Mouse (Mus musculus) right cerebral cortex, postnatal 4 days (tissue): ENCODE measurements around the gene Ccni.

Source experiments
- DNase-seq: peaks from one replicate; pipeline ENCODE4 v3.0.0-alpha.2; 2022

Gene Ccni

DNA sequence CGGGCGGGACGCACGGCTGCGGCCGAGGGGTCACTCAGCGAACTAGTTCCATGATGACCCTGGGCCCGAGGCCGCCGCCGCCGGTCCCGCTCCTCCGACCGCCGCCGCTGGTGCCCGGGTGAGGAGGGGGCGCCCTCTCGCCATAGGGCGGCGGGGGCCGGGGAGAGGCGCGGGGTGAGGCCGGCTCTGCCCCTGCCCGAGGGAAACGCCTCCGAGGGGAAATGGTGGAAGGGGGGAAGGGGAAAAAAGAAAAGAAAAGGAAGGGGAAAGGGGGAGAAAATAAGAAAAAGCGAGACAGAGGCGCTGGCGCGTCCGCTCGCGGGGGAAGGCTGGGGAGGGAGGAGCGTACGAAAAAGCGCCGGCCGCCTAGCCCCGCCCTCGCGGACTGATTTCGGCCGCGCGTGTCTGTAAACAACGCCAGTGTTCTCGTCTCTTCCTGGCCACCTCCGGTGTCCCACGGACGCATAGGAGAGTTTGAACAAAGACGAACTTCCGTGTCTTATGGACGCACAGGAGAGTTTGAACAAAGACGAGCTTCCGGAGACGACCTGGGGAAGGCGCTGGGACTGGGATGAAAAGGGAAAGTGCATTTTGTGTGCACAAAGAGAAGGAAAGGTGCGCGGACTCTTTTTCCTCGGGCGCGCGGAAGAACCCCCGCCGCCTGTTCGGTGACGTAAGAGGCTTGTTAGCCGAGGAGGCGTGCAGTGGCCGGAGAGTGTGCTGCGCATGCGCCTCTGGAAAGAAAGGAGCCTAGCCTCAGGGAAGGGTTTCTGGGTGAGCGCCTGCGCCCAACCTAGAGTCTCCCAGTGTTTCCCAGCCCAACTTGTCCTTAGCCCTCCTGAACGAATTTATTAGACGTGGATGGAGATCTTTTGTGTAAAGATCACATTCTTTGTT is at the start of gene Ccni, which contains the start of gene 2010109A12Rik:
Gene Ccni, minus strand, starts transcription at position 387 of the 897 bp plus-strand sequence.
Gene 2010109A12Rik, plus strand, starts transcription at position 410 of the 897 bp plus-strand sequence.
- peak; percentile 95 for DNase-seq

DNA sequence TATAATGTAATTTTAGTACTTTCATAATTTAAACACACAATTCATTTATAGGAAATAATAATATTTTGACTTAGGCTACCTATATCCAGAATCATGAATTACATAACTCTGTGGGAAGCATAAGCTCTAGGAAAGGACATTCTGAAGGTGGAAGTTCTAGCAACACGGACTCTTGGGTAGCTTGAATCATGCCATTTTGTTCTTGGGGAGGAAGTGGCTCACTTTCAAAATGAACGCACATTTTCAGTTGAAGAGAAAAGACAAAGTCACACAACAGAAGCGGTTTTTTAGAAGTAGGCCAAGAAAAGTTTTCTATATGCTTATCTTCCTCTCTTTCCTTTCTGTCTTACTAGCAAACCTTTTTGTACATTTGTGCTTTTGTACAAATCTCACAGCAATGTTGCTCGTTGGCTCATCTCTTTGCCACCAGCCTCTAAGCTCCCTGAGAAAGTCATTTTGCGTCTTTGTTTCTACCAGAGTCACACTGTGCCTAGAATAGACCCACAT is 49.5 kb upstream of the Ccni start:
- no peak for DNase-seq

DNA sequence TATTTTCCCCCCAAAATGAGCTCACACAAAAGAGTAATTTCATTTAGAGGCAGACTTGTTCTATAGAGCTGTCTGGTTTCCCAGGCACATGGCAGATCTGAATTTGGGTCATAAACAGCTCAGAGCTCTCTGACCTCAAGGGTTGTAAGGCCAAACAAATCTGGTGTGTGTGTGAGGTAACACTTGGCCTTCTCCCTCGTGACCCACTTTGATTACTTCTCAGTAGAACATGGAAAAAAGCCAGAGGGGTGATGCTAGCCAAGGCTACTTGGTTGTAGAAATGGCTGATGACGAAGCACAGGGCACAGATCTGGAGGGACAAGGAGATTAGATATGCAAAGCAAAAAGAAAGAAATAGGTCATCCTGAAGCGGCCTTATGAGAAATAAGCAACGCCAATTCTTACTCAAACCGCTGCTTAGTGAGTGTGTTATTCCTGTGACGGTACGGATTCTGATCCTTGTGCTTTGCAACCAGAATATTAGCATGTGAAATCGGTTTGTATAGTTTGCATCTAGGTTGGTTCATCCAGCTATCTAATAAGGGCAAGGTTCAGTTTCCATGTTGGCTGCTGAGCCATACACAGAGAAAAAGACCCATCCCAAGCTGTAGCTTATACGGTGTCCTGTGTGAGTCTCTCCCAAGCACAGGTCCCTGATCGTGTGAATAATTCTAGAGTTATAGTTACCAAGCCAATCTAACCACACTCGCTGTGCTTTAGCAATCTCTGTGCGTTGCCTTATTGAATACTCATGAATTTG is 44.9 kb upstream of the Ccni start:
- DNase-seq = no peak

DNA sequence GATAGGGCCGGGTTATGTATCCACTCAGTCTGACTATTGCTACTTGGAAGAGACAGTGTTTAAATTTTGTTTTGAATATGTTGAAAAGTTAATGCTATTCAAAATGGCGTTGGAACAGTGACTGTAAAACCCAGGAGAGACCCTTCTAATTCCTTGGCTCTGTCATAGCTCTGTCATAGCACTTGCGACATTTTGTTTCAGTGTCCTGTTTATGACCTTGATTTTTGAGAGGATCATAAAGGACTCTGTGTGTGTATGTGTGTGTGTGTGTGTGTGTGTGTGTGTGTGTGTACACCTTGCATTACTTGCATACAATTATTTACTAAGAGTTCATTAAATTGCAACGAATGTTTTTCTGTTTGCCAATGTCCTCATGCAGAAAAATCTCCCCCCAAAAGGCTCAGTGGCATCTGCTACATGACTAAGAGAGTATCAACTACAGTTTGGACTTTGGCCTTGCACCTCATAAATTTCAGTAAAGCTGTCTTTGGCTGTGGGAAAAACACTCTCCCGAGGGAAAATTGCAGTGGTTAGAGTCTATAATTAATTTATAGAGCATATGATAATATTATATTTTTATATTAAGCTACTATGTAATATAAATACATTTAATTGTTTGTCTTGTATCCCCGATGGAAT is 43.8 kb upstream of the Ccni start:
- DNase-seq = no peak

DNA sequence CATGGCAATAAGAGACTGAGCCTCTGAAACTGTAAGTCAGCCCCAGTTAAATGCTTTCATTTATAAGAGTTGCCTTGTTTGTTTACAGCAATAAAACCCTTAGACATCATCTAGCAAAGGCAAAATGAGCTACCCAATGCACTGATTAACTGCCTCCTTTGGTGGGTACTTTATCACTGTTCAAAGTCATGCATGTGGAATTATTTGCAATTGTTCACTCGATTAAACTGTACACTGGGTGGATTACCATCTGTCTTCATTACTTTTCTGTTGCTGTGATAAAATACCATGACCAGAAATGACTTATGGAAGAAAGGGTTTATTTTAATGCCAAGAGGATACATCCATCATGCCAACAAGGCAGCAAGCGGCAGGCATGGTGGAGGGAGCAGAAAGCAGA is 39.0 kb upstream of the Ccni start:
- DNase-seq = no peak

DNA sequence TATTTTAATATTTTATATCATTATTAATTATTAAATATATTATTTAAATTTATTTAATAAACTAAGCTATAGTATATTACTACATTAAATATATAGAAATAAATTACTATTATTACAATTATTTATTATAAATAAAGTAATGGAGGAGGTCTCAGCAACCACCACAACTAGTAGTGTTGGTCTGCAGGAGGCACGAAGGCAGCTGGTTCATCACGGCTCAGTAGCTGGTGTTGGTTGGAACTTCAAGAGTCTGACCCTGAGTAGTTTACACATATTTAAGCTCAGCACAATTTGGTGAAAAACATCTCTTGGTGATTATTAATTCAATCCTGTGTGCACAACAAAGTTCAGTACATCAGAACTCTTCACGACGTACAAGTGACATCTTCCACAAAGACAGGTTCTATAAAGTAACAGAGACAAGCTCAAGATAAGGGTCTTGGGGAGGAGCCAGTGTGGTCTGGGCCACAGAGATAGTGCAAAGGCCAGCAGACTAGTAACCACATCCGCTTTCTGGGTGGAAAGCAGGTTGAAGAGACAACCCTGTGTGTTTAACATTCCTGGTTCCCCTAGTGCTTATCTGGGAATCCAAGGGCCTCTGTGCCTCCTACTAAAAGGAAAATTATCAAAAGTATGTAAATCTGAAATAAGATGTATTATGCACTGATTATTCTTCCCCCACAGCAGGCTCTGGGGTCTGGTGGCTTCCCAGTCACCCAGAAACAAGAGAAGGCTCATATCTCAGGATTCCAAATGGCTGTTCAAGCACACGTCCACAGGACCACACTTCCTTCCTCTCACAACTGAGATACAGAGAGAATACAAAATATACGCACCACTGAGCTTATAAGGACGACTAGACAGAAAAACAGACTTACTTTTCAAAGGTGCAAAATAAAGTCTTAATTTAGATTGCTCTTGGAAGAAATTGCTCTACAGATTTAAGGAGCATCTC is 33.6 kb upstream of the Ccni start:
- DNase-seq = no peak

DNA sequence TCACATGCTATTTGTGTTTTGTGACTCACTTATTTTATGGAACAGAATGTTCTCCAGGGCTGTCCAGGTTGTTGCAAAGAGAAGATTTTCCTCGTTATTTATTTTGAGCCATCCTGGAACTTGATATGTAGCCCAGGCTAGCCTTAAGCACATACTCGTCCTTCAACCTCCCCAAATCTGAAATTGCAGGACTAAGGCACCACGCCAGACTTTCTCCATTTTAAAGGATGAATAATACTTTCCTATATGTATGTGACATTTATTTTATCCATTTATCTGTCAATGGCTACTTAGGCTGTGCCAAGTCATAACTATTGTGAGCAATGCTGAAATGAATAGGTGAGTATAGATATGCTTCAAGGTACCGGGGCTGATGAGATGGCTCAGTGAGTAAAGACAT is 30.2 kb upstream of the Ccni start:
- no peak for DNase-seq

DNA sequence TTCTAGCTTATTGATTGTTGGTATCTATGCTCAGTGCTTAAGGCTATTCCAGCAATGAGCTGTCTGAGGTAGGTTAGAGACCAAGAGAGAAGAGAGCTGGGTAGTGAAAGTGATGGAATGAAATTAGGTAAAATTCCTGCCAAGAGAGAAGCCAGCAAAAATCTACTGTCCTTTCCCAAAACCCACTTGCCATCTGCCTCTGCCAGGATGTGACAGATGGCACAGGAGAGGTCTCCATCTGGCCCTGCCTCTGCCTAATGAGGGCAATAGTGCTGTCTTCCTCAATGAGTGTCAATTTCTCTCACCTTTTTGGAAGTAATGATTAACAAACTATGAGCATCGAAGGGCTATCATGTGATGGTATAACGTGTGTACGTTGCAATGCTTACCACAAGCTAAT is 29.6 kb upstream of the Ccni start:
- no peak for DNase-seq

DNA sequence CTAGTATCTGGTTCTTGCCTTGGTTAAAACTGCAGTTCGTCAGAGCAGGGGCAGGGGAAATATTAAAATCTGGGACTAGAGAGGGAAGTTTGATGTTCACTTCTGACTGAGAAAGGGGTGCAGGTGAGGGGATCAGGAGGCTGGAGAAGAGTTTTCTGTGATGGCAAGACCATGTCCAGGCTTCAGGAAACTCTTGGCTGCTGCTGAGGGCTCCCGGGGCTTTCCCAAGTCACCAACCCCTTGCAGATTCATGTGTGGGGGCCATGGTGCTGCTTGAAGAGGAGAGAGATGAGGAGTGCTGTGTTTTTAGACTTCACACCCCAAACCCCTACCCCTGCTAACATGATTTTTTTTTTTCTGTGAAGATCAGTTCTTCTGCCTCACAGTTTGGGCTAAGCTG is 28.3 kb upstream of the Ccni start:
- no peak for DNase-seq

DNA sequence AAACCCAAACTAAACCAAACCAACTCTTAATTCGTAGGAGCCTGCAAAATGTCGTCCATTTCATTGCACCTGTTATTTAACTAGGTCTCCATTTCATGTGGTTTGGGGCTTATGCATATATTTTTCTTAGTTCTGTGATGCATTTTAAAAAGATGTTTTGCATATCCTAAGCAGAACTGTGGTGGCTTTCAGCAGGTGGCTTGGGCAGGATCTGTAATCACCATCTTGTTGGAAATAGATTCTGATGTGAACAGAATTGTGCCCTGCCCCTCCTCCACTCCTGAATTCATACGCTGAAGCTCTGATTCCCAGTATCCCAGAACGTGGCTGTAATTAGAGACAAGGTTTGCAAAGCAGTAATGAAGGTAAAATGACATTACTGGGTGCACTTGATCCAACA is 27.8 kb upstream of the Ccni start:
- DNase-seq = no peak

DNA sequence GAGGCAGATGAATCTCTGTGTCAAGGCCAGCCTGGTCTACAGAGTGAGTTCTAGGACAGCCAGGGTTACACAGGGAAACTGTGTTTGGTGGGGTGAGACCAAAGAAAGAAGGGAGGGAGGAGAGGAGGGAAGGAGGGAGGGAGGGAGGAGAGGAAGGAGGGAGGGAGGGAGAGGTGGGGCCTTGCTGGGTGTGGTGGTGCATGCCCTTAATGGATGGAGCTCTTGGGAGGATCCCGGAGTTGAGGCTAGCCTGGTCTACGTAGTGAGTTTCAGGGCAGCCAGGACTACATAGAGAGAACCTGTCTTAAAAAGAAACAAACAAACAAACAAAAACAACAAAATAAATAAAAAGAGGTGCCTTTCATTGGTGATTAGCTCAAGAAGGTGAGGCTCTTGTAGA is 26.5 kb upstream of the Ccni start:
- DNase-seq = no peak

DNA sequence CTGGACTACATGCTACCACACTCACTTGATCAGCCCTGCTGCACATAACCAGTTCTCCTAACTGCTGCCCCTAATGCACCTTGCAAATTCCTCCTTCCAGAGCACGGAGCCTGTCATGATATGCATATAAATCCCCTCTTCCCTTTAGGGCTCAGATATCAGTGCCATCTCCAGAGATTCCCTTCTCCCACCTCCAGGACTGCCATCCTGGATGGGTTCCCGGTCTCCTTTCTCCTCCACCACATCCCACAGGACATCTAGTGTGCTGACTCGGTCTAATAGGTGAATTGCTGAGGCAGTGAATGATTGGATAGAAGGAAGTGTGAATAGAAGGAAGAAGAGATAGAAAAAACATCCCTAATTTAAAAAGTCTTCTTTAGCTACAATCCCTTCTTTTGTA is 25.4 kb upstream of the Ccni start:
- no peak for DNase-seq

DNA sequence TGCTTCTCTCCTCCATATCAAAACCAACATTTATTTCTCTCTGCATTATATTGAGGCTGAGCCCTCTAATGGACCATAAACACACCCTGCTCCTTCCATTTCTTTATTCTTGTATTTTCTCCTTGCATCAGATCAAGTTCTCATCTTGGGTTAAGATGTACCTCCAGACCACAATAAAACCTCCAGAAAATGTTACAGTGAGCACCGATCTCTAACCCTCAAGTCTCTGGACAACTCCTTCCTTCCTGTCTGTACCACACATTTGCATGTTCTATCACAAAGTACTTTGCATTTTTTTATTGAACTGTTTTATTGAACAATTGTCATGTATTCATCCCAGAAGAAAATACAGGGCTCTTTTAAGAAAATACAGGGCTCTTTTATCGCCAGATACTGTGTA is 23.2 kb upstream of the Ccni start:
- no peak for DNase-seq

DNA sequence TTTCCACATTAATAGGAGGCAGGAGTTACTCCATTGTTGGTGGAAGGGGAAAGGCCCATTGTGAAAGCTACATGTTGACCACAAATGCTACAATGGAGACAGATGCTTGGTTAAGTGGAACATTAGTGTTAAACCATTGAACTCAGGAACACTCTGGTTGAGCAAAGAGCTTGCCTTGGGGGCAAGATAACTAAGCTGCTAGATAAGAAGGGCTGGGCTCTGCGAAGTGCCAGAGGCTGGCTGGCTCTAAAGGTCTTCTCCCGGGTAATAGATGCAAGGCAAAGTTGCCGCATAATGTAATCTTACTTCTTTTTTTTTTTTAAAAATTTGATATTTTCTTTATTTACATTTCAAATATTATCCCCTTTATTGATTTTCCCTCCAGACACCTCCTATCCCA is 20.9 kb upstream of the Ccni start:
- DNase-seq = no peak

DNA sequence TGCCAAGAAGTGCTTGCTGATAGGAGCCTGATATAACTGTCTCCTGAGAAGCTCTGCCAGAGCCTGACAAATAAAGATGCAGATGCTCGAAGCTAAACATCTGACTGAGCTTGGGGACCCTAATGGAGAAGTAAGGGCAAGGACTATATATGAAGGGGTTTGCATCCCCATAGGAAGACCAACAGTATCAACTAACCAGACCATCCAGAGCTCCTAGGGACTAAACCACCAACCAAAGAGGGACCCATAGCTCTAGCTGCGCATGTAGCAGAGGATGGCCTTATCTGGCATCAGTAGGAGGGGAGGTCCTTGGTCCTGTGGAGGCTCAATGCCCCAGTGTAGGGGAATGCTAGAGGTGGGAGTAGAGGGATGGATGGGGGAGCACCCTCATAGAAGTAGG is 18.3 kb upstream of the Ccni start:
- DNase-seq = no peak

DNA sequence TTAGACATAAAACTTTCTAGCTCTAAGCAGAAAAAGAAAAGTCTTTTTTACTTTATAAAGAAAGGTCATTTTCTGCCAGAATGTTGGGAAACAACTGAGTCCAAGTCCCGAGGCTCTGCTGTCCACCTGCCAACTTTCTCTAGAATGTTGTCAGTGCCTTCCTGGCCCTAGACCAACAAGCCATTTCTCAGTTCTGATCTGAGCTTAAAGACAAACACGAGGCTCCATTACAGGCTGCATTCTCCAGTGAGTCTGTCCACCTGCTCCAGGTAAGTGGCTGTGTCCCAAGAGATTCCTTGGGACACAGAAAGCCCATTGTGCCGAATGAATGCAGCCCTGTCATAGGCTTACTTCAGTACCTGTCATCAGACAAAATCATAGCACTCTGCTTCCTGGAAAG is 15.4 kb upstream of the Ccni start:
- no peak for DNase-seq

DNA sequence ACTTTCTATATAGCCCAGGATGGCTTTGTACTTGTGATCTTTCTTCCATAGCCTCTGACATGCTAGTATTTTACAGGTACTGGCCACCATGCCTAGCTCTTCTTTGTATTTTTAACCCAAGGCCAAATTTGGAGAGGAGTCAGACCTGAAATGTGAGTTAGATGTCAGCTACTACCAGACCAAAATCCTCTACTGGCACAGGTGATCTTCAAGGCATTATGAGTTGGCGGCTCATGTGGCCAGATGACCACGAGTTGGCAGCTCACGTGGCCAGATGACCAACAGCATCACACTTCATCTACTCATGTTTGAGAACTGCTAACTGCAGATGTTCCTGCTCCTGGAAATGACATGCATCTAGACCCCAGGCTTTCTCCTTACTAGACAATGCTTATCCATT is 12.1 kb upstream of the Ccni start:
- no peak for DNase-seq

DNA sequence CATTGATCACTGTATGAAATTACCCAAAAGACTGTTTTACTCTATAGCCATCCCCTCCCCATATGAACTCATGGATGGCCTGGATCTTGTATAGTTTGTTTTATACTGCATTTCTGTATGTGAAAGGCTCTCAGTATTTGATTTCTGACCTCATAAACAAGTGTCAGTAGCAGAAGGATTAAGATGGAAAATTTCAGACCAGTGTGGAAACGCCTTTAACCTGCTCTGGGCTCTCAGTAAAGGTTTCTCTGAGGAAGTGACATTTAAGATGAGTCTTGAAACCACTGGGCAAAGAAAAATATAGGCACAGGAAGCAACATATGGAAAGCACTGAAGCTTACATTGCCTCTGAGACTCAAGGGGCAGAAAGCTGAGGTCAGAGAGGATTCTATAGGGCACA is 1.3 kb upstream of the Ccni start:
- no peak for DNase-seq

DNA sequence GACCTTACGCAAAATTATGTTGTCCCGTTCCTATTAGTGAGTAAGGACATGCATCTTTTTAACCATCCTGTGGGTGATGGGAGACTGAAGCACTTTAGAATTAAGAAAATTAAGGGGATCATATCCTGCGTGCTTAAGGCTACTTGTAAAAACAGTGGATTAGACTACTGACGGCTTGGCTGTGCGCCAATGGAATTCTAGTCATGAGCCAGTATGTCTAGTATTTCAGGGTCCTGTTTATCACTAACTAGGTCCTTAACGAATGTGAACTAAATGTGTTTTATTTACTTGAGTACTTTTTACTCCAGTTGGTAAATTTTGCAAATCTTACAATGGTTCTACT is 682 bp upstream of the Ccni start:
- DNase-seq = peak; percentile 64

DNA sequence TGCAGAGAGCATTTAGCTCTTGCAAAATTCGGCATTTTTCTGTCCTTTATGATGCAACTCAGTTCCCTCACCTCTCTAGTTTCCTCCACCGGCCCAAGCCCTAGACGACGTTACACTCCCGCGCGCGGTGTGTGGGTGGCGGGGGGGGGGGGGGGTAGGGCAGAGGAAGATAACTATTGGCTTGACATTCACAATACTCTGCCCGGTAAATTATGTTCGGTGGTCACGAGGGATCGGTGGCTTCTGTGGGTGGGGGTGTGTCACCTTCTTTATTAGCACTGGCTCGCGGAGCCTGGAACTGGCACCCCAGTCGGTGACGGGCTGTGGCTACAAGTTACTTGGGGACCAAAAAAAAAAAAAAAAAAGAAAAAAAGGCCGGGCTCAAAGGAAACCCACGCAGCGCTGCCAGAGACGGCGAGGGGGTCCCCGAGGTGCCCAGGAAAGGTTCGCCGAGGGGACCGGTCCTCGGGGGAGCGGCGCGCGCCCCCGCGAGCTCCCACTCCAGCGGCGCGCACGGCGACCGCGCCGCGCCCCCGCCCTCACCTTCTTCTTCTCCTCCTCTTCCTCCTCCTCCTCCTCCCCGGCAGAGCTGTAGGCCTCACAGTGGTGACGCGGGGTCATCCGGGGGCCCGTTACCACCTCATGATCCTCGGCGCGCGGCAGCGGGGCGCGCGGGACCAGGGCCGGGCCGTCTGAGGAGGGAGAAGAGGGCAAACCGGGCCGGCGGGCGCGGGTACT is 755 bp downstream of the Ccni start:
- peak; percentile 54 for DNase-seq

DNA sequence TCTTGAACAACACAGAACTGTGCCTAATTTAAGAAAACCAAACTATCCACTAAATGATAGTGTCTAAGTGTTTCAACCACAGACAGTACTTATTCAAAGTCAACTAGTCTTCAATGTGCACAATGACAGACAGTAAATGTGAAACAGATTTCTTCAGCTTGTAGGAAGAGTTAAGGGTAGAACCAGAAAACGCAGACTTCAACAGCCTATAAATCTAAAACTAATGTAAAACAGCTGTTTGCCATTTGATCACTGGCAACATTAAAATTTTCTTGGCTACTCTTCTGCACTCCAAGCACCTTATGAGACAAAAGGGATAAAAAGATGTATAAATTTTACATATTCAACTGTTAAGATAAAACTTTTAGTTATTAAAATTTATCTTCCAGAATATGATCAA is 5.1 kb downstream of the Ccni start:
- DNase-seq = no peak

DNA sequence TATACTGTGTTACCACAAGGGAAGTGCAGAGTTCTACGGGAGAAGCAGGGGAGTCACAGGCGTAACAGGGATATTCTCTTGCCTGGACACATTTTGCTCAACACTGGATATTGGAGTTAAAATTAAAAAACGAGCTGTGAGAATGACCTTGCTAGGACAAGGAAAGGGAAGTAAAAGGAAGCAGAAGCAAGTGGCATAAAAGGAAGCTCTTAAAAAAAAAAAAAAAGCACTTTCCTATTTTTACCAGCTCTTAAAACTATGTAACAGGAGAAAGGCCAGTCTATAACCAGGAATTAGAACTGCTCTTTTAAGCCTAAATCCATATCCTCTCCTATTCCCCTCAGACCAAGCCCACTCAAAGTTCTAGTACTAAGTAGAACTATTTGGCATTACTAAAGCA is 8.1 kb downstream of the Ccni start:
- DNase-seq = no peak
